Mouse (Mus musculus) fat pad, adult 2 months (tissue): ENCODE measurements at regions not wholly inside any gene's neighbourhood (a gene's known extent, or its start where the extent isn't known, plus 50 kb on each side); places are given as distances from the start of the nearest gene placed in this dataset.

Experiments used
- DNase-seq: peaks from one replicate; pipeline ENCODE4 v3.0.0-alpha.2; 2011; ENCODE audit warnings: low read depth, low spot score; ENCODE audit errors: extremely low read depth

GRCm38 (mm10) chr15:93711150-93711784 lies 115.6 kb upstream of the Prickle1 start:
- DNase-seq = no peak

GRCm38 (mm10) chr15:93710493-93711149 lies 114.9 kb upstream of the Prickle1 start:
- DNase-seq = no peak

DNA sequence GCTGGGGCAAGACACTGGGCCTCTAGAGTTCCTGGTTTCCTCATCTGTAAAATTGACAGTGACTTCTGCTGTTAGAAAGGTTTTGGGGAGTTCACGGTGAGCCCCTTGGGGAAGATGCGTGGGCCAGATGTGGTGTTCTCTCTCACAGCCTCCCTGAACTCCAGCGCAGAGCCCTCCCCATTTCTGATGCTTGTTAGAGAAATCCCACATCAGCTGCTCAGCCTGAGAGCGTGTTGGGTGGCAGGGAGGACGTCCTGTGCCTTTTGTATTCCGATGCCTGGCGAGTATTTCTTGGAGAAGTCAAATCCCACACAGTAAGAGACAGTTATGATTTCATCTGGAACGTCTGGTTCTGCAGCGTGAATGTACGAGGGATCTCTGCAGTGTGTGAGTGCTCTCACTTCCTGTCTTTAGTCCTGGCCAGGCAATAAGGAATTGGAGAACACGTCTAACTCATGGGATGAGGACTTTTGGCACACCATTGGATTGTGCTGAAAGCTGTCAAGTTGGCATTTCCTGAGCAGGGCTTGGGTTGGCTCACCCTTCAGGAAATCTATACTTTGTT lies 110.8 kb upstream of the Prickle1 start:
- DNase-seq = no peak

DNA sequence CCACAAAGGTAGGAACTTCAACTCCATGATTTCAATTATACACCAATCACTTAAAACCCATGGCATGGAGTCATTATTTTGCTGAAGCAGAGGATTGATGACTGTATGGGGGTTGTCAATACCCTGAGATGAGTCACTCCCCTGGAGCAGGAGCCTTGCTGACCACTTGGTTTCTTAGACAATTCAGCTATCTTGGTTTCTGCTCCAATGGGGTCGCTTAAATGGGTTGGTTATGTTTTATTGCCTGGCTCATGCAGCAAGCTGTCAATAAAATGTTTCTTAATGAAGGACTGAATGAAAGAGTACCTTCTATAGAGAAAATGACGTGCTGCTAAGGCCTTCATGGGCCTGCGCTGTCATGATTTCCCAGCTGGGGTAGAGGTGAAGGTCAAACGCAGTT lies 110.0 kb upstream of the Prickle1 start:
- no peak for DNase-seq

DNA sequence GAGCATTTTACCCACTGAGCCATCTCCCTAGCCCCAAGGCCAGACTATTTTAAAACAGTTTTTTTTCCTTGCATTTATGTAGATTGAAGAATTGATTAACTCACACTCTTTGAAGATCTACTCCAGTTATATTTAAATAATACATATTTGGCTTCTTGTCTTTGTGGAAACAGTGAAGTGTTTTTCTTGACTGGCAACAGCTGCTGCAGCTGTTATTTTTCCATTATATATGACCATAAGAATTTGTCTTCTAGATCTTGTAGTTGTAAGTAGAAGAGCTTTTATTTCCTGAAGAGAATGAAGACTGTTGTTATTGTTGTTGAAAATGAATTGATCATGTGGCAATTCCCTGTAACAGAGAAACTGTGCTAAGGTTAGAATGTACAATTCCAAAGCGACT lies 109.4 kb upstream of the Prickle1 start:
- DNase-seq = no peak

GRCm38 (mm10) chr15:93701017-93701416 lies 105.3 kb upstream of the Prickle1 start:
- no peak for DNase-seq

GRCm38 (mm10) chr15:93699971-93700370 lies 104.3 kb upstream of the Prickle1 start:
- DNase-seq = no peak

GRCm38 (mm10) chr15:93698182-93698822 lies 102.6 kb upstream of the Prickle1 start:
- no peak for DNase-seq

DNA sequence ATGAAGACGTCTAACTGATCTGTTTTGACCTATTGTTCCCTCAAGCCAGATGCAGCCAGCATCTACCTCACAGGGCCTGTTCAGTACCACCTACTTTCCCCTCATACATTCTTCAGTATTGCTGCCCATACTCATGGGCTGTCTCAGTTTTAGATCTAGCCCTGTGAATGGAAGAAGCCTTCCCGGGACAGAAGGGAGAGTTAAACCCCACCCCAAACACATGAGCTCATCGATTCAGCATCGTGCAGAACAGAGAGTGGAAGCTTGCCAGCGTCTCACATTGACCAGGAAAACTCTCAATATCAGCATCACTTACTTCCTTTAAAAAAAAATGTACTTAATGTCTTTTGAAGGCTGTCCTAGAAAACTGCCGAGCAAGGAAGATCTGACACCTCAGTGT lies 95.0 kb upstream of the Prickle1 start:
- DNase-seq = no peak

- DNase-seq = no peak
These were observed 94.3 kb upstream of the Prickle1 start for GRCm38 (mm10) chr15:93690011-93690410.

- DNase-seq = no peak
These were observed 90.7 kb upstream of the Prickle1 start for GRCm38 (mm10) chr15:93686385-93686784.

DNA sequence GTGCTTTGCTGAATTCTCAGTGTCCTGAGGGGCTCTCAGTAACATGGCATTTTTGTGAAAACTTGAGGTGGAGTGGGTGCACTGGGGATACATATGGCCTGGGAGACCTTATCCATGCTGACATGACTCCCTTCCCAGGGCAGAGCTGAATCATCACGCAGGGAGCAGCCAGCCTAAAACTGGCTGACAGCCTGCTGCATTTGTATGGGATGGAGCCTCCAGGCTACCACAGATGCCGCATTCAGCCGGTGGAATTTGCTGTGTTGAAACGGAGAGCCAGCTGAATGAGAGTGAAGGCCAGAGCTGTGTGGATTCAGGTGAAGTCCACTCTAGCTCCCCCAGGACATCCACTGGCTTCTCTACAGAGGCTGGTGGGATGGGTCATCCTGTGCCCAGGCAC lies 85.9 kb upstream of the Prickle1 start:
- no peak for DNase-seq

DNA sequence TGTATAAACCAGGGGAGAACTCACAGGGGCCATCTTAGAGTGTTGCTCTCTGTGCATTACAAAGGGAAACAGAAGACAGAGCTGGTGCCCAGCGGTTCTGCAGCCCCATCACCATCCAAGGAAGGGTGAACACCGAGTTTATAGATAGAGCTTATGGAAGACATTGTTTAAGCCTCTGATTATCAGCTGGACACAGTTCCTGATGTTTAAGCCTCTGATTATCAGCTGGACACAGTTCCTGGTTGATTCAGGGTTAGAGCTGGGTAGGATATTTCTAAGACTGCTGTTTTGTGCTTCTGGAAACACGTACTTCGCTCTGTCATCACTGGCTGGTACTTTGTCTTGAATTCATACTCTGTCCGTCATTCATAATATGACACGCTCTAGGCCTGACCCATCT lies 79.9 kb upstream of the Prickle1 start:
- DNase-seq = no peak

- no peak for DNase-seq
These were observed 78.3 kb upstream of the Prickle1 start for GRCm38 (mm10) chr15:93673976-93674375.

- no peak for DNase-seq
These were observed 68.2 kb upstream of the Prickle1 start for GRCm38 (mm10) chr15:93663876-93664275.

DNA sequence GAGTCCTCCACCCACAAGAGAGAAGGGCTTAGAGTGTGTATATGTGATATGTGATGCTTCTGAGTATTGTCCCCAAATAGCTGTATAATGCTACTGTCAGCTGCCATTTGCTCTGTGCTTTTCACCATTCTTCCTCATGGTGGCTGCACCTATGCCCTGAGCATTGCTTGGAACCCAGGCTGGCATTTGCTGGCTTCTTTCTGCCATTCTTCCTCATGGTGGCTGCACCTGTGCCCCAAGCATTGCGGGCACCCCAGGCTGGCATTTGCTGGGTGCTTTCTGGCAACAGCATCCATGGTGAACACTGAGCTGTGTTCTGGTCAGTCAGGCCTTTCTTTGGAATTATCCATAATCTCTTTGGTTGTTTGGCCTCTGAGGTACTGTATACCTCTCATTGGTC lies 66.9 kb upstream of the Prickle1 start:
- DNase-seq = no peak

DNA sequence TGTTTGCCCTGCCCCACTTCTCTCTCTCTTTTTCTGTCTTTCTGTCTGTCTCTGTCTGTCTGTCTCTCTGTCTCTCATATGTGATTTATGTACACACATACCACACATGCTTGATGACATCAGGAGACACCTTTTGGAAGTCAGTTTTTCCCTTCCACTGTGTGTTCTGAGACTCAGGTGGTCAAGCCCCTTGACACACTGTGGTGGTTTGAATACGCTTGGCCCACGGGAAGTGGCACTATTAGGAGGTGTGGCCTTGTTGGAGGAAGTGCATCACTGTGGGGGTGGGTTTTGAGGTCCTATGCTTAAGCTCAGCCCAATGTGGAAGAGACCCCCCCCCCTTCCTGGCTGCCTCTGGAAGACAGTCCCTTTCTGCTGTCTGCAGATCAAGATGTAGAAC lies 66.1 kb upstream of the Prickle1 start:
- DNase-seq = no peak

DNA sequence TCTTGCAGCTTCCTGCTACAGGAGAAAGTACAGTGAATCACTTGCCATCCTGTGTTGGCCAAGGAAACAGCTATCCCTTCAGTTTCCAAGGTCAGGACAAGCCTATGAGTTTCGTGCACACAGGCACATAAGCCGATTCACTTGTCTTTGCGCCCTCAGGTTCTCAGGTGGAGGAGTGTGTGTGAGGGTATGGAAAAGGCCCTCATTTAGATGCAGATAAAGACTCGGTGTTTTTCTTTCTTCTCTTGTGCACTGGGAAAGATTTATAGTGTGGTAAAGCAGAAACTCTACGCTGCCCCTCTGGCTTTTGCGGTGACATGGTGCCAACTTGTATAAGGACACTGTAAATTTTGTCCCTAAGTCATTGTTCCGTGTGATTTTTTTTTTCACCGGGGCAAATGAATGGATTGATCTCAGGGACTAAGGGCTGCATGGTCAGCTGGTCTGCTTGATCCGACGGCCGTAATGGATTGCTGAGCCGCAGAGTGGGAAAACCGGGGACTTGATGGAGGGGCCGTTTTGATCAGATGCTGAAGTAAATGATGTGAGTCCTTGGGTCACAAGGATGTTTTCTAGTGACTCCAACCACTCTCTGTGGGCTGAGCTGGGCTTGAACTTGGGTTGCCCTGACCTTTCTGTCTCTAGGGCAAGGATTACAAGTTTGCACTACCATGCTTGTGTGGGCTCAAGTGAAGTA lies 65.4 kb upstream of the Prickle1 start:
- no peak for DNase-seq

GRCm38 (mm10) chr15:93657171-93657570 lies 61.5 kb upstream of the Prickle1 start:
- no peak for DNase-seq

GRCm38 (mm10) chr15:93656713-93657112 lies 61.0 kb upstream of the Prickle1 start:
- DNase-seq = no peak

DNA sequence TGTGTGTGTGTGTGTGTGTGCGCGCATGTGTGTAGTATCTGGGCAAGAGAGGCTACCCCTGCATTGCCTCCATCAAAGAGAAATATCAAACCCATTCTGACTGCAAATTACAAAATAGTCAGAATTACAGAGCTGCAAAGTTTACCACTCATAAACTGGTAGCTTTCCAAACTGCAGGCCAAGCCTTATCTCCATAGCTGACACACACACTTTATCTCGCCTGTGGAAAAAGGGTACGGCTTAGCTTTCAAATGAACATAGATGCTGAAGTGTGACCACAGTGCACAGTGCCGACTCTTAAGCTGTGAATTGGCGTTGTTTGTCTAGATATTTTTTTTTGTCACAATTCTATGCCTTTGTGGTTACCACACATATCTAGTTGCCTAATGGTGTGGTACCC lies 60.1 kb upstream of the Prickle1 start:
- DNase-seq = no peak

- DNase-seq = no peak
These were observed 59.6 kb upstream of the Prickle1 start for GRCm38 (mm10) chr15:93655243-93655642.
